19 mouse cellular contexts compared by ENCODE assay signal in genomic region chr5:148689297-148689696, GRCm38 (mm10).
DNase-seq lines count a peak whose midpoint lies in the region; ATAC-seq and TF ChIP-seq lines count a peak whose summit lies in the region.
"Had no signal": no experiment of that assay in that cellular context is flagged by ENCODE, and none has a peak within 500 bp of the region (broad histone marks: within the 10 kb centered on the region; RNA-seq: fewer than 3 reads in every experiment).

No protein-coding gene starts in this region.

- H3K27me3 ChIP-seq in heart, embryonic 10.5 days (ENCODE audit: insufficient read depth, poor library complexity, severe bottlenecking): peaks cover 4% of the 10 kb centered on the region; the same call in 1 of the 2 replicates
- H3K27me3 ChIP-seq in midbrain, embryonic 15.5 days (replicated peaks): no peaks in the 10 kb centered on the region
- no peaks in the 10 kb centered on the region for H3K27me3 ChIP-seq in midbrain, postnatal 0 days (ENCODE audit: insufficient read depth, low read length)
- no peaks in the 10 kb centered on the region for H3K27me3 ChIP-seq in limb, embryonic 10.5 days (ENCODE audit: low read depth, poor library complexity, severe bottlenecking)
- no peaks in the 10 kb centered on the region for H3K27me3 ChIP-seq in liver, postnatal 0 days (ENCODE audit: insufficient read depth, low read length)
- H3K27me3 ChIP-seq: CH12.LX; heart, embryonic 15.5 days had no signal

- TF ChIP-seq EP300 in liver, postnatal 0 days (IDR thresholded peaks at IDR 0.05; ENCODE audit: low read depth): no peak

- TF ChIP-seq CTCF in midbrain, postnatal 0 days (IDR thresholded peaks at IDR 0.05): no peak
- no peak for TF ChIP-seq CTCF in liver, postnatal 0 days (IDR thresholded peaks at IDR 0.05; ENCODE audit: low read depth)

- H3K9me3 ChIP-seq in heart, embryonic 10.5 days: no peaks in the 10 kb centered on the region
- no peaks in the 10 kb centered on the region for H3K9me3 ChIP-seq in midbrain, embryonic 15.5 days
- no peaks in the 10 kb centered on the region for H3K9me3 ChIP-seq in midbrain, postnatal 0 days (ENCODE audit: low read length)
- H3K9me3 ChIP-seq in limb, embryonic 10.5 days (replicated peaks): no peaks in the 10 kb centered on the region
- H3K9me3 ChIP-seq in liver, postnatal 0 days (ENCODE audit: low read length): no peaks in the 10 kb centered on the region
- H3K9me3 ChIP-seq: heart, embryonic 15.5 days had no signal

- H3K27ac ChIP-seq in heart, embryonic 10.5 days: peak overlapping the region; percentile 64; the same call in 1 of the 2 replicates
- H3K27ac ChIP-seq in midbrain, embryonic 15.5 days: 0 out of 2 replicates have a peak overlapping the region, but pooled peaks have one; percentile 4
- H3K27ac ChIP-seq in midbrain, postnatal 0 days (ENCODE audit: low read depth, low read length): no peak overlapping the region
- H3K27ac ChIP-seq in limb, embryonic 10.5 days: peak overlapping the region; percentile 53
- H3K27ac ChIP-seq in liver, postnatal 0 days (ENCODE audit: low read depth): no peak overlapping the region
- H3K27ac ChIP-seq: heart, embryonic 15.5 days; kidney, postnatal 0 days; layer of hippocampus, adult 2 months; left cerebral cortex, adult 2 months; macrophage had no signal

- no peak overlapping the region for H3K4me2 ChIP-seq in midbrain, embryonic 15.5 days
- no peak overlapping the region for H3K4me2 ChIP-seq in midbrain, postnatal 0 days (ENCODE audit: low read depth, low read length, poor library complexity, severe bottlenecking)
- H3K4me2 ChIP-seq in liver, postnatal 0 days (ENCODE audit: low read depth, low read length): no peak overlapping the region
- H3K4me2 ChIP-seq: heart, embryonic 15.5 days; lung, embryonic 14.5 days had no signal

- no peak overlapping the region for H3K4me3 ChIP-seq in heart, embryonic 10.5 days
- H3K4me3 ChIP-seq in midbrain, embryonic 15.5 days: no peak overlapping the region
- H3K4me3 ChIP-seq in midbrain, postnatal 0 days (ENCODE audit: low read depth, low read length): no peak overlapping the region
- H3K4me3 ChIP-seq in limb, embryonic 10.5 days: no peak overlapping the region
- H3K4me3 ChIP-seq in liver, postnatal 0 days (ENCODE audit: low read depth, low read length): no peak overlapping the region
- H3K4me3 ChIP-seq: heart, embryonic 15.5 days; layer of hippocampus, adult 2 months; left cerebral cortex, adult 2 months had no signal

- 0 out of 2 replicates have a peak, but pooled peaks have one; percentile 6 for ATAC-seq in midbrain, embryonic 15.5 days (replicated peaks)
- no peak for ATAC-seq in midbrain, postnatal 0 days (ENCODE audit: low FRiP score)
- peak; percentile 74 for ATAC-seq in liver, postnatal 0 days
- ATAC-seq in activated CD4-positive, CD25-positive, alpha-beta regulatory T cell, adult 4 months: no peak
- ATAC-seq: intestine, postnatal 0 days had no signal

- H3K36me3 ChIP-seq in heart, embryonic 10.5 days: no peaks in the 10 kb centered on the region
- no peaks in the 10 kb centered on the region for H3K36me3 ChIP-seq in midbrain, embryonic 15.5 days (replicated peaks)
- H3K36me3 ChIP-seq in midbrain, postnatal 0 days (ENCODE audit: insufficient read depth, low read length): no peaks in the 10 kb centered on the region
- no peaks in the 10 kb centered on the region for H3K36me3 ChIP-seq in limb, embryonic 10.5 days
- no peaks in the 10 kb centered on the region for H3K36me3 ChIP-seq in liver, postnatal 0 days (replicated peaks; ENCODE audit: insufficient read depth, low read length)
- H3K36me3 ChIP-seq: heart, embryonic 15.5 days had no signal

- no peak overlapping the region for H3K9ac ChIP-seq in midbrain, embryonic 15.5 days
- H3K9ac ChIP-seq in midbrain, postnatal 0 days (replicated peaks; ENCODE audit: low read length, poor library complexity, severe bottlenecking): no peak overlapping the region
- H3K9ac ChIP-seq in liver, postnatal 0 days (replicated peaks): no peak overlapping the region
- H3K9ac ChIP-seq: heart, embryonic 15.5 days; lung, embryonic 14.5 days had no signal

- peaks cover 31% of the 10 kb centered on the region for H3K4me1 ChIP-seq in heart, embryonic 10.5 days
- H3K4me1 ChIP-seq in midbrain, embryonic 15.5 days: peaks cover 21% of the 10 kb centered on the region
- H3K4me1 ChIP-seq in midbrain, postnatal 0 days (ENCODE audit: insufficient read depth, low read length): peaks cover 9% of the 10 kb centered on the region; the same call in 1 of the 2 replicates
- H3K4me1 ChIP-seq in limb, embryonic 10.5 days: peaks cover 55% of the 10 kb centered on the region
- no peaks in the 10 kb centered on the region for H3K4me1 ChIP-seq in liver, postnatal 0 days (ENCODE audit: insufficient read depth)

- WGBS in heart, embryonic 10.5 days: 73% methylated on average over 9 of the region's 9 CpGs
- WGBS in midbrain, embryonic 15.5 days: 82% methylated on average over 9 of the region's 9 CpGs
- 86% methylated on average over 9 of the region's 9 CpGs for WGBS in midbrain, postnatal 0 days
- WGBS in limb, embryonic 10.5 days: 96% methylated on average over 9 of the region's 9 CpGs
- 68% methylated on average over 9 of the region's 9 CpGs for WGBS in liver, postnatal 0 days (ENCODE audit: insufficient replicate concordance)

- DNase-seq in heart, embryonic 10.5 days (ENCODE audit: low spot score): peak; percentile 90
- DNase-seq in heart, adult 9 months (ENCODE audit: low spot score in 2 of 2): no peak
- no peak for DNase-seq in midbrain, postnatal 0 days (ENCODE audit: low spot score)
- no peak for DNase-seq in limb, embryonic 10.5 days (ENCODE audit: low spot score)
- no peak for DNase-seq in liver, postnatal 0 days
- DNase-seq: adrenal gland, adult 8-10 months; gastrocnemius, postnatal 36 days; lung, embryonic 14.5 days; right cerebral cortex, postnatal 14 days; thymus, postnatal 25 days had no signal

Comparison
In these comparisons a context has a peak if more than half of its experiments do, and no peak if none do; other contexts are left out.
1. H3K27ac ChIP-seq: peak in heart, embryonic 10.5 days (single experiment), midbrain, embryonic 15.5 days (single experiment) and limb, embryonic 10.5 days (single experiment); none in midbrain, postnatal 0 days (single experiment) and liver, postnatal 0 days (single experiment).
2. ATAC-seq: peak in midbrain, embryonic 15.5 days (single experiment) and liver, postnatal 0 days (single experiment); none in midbrain, postnatal 0 days (single experiment) and activated CD4-positive, CD25-positive, alpha-beta regulatory T cell, adult 4 months (single experiment).